Mouse (Mus musculus): ENCODE results near the gene Gnat3.

The Gnat3 gene

GRCm38 (mm10) chr5:18006157-18006556 is 43.8 kb downstream of the Gnat3 start:
- DNase-seq (ENCODE audit: low read depth, low spot score) = no peak

GRCm38 (mm10) chr5:18007067-18007466 is 44.7 kb downstream of the Gnat3 start:
- DNase-seq (ENCODE audit: low read depth, low spot score) = peak; percentile 78

GRCm38 (mm10) chr5:18010301-18010700 is 48.0 kb downstream of the Gnat3 start:
- peak; percentile 81 for DNase-seq (ENCODE audit: low read depth, low spot score)

GRCm38 (mm10) chr5:18013196-18013595 is 50.8 kb downstream of the Gnat3 start:
- DNase-seq (ENCODE audit: low read depth, low spot score) = peak; percentile 87

DNA sequence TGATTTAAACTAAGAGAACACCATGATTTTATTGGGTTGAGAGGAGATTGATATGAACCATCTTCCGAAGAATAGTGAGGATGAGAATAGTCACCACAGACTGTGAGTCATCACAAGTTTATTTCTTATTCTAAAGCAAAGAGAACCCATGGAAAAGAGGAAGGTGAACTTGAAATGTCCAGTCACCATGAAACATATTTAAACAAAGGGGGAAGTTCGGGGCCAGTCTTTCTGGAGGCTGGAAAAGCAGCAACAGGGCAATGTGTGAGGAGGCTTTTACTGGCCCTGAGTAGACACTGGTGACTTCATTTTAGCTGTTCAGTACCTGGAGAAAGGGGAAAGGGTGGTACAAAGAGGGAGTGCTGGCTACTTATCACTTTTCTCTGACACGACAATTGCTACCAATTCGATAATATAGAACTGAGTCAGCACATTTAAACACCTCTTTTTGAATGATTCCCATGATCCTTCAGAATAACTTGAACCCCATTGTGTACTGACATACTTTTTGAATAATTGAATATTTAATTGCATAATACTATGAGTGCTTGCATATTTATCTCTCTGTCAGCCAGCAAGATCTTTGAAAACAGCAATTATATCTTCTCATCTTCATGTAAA is 52.0 kb downstream of the Gnat3 start:
- peak; percentile 36 for DNase-seq (ENCODE audit: low read depth, low spot score)

DNA sequence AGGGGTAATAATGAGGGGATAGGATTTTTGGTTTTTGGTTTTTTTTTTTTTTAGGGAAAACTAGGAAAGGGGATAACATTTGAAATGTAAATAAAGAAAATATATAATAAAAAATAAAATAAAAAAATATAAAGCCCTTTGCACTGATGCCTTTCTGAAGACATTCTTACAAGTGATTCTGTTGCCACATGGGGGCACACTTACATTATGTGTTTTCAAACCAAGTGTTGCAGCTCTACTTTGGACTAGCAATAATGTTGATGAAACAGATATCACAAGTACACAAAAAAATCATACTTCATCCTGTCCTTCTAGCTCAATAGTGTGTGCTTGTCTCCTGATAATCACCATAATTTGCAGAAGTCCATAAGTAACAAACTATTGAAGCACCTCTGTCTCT is 61.0 kb downstream of the Gnat3 start:
- DNase-seq (ENCODE audit: low read depth, low spot score) = peak; percentile 41

- DNase-seq (ENCODE audit: low read depth, low spot score) = no peak
Measured at GRCm38 (mm10) chr5:18027531-18027930, 65.2 kb downstream of the Gnat3 start.

GRCm38 (mm10) chr5:18035848-18036638 is 73.7 kb downstream of the Gnat3 start:
- no peak for DNase-seq (ENCODE audit: low read depth, low spot score)

- DNase-seq (ENCODE audit: low read depth, low spot score) = peak; percentile 79
Measured at GRCm38 (mm10) chr5:18043022-18043421, 80.7 kb downstream of the Gnat3 start.

- DNase-seq (ENCODE audit: low read depth, low spot score) = no peak
Measured at GRCm38 (mm10) chr5:18048841-18049240, 86.5 kb downstream of the Gnat3 start.

DNA sequence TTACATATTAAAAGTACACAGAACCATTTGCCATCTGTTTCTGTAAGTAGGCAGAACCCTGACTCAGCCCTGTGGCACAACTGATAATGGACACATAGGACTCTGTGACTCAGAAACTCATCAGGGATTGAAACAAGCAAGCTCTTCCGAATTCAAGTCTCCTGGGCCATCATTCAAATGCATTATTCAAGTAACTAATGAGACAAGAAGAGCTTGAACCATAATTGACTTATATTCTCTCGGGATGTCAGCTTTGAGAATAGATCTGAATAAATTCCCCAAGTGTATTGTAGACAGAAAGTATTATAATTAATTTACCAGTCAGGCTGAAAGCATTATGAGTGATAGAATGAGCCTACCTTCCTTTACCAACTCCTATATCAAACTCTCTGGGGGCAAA is 93.0 kb downstream of the Gnat3 start:
- no peak for DNase-seq (ENCODE audit: low read depth, low spot score)
